Mouse (Mus musculus): ENCODE results near the gene Crtc2. TPM values are rescaled to one million over a fixed set of nuclear protein-coding genes. Genes with fewer than 3 reads are reported as not detected.
"Not testable (repeated sequence)": the region's sequence is repeated elsewhere in the genome, so short reads cannot be mapped to it uniquely, and the experiment has no call there.

Crtc2 gene
- polyA plus RNA-seq, 1 experiment from 2014 or later: 14.6 TPM

DNA sequence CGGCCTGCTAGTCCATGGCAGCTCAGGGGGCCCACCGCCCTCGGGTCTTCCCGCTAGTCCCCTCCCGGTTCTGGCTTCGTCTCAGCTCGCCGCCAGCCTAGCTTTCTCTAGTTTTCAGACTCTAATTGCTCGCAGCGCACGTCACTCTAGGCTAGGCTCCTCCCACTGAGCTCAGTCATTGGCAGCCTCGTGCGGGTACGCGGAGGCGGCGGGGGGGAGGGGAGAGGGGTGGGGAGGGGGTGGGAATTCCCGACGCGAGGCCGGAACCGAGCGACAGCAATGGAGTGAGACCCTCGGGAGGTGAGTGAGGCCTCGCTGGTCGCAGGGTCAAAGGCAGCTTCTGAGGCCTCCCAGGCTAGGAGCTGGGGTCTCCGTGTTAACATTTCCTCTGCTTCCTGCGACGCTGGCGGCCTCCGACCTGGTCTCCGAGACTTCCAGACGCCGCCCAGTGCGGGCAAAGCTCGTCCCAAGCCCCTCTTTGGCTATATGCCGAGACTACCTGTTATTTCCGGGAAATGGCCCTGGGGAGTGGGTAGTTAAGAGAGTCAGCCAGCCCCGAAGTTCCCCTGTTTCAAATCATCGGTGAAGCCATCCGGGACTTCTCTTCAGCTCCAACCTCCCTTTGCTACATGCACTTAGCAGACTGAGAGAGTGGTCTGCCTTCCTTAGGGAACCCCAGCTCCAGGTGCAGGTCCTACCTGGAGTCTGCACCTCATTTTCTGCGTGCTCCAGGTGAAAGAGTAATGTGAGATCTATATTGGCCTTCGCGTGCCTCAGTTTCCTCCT is 5.8 kb upstream of the Crtc2 start, which contains the start of gene Slc39a1:
Slc39a1 (plus strand) TSS at position 213 of the 786 bp plus-strand sequence.
- under 1% methylated on average over 42 of the region's 44 CpGs for WGBS
- Histone ChIP-seq H3K27ac (ENCODE audit: low read depth, low read length) (peak within 1 kb of the TSS; percentile 74), H3K27me3 (ENCODE audit: control insufficient read depth, insufficient read depth, low read length) (no peaks in the 10 kb centered on the region), H3K36me3 (ENCODE audit: control insufficient read depth, insufficient read depth, low read length) (no peaks in the 10 kb centered on the region; the same call in 1 of the 2 replicates), H3K4me1 (replicated peaks; ENCODE audit: control insufficient read depth, insufficient read depth, low read length) (peaks cover 9% of the 10 kb centered on the region), H3K4me3 (ENCODE audit: low read depth, low read length) (peak within 1 kb of the TSS; percentile 55), H3K4me2 (ENCODE audit: low read depth, low read length, severe bottlenecking) (peak within 1 kb of the TSS; percentile 96), H3K9ac (ENCODE audit: low read length) (peak within 1 kb of the TSS; percentile 75), H3K9me3 (ENCODE audit: control insufficient read depth, low read length) (no peaks in the 10 kb centered on the region)
- DNase-seq (ENCODE audit: low spot score) (peak; percentile 97), ATAC-seq (replicated peaks; ENCODE audit: low FRiP score) (peak; percentile 94)

DNA sequence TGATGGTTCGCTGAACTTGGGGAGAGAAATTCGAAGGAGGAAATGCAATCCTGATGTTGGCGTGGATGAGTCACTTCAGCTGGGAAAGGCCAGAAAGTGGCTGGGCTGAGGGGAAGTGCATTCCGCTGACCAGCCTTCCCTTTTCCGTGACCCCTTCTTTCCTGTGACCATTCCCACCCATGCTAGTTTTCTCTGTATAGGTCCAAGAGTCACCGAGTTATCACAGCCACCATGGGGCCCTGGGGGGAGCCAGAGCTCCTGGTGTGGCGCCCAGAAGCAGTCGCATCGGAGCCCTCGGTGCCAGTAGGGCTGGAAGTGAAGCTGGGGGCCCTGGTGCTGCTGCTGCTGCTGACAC is 5.2 kb upstream of the Crtc2 start:
- H3K4me3 ChIP-seq (ENCODE audit: low read depth, low read length): peak overlapping the region; percentile 55
- peaks cover 8% of the 10 kb centered on the region for H3K4me1 ChIP-seq (replicated peaks; ENCODE audit: control insufficient read depth, insufficient read depth, low read length)
- WGBS: 15% methylated on average over 10 of the region's 10 CpGs
- peak overlapping the region; percentile 96 for H3K4me2 ChIP-seq (ENCODE audit: low read depth, low read length, severe bottlenecking)
- no peaks in the 10 kb centered on the region for H3K27me3 ChIP-seq (ENCODE audit: control insufficient read depth, insufficient read depth, low read length)
- no peaks in the 10 kb centered on the region; the same call in 1 of the 2 replicates for H3K36me3 ChIP-seq (ENCODE audit: control insufficient read depth, insufficient read depth, low read length)
- no peak for ATAC-seq (replicated peaks; ENCODE audit: low FRiP score)
- H3K9ac ChIP-seq (ENCODE audit: low read length): peak overlapping the region; percentile 75
- no peak for DNase-seq (ENCODE audit: low spot score)
- H3K27ac ChIP-seq (ENCODE audit: low read depth, low read length): no peak overlapping the region
- no peaks in the 10 kb centered on the region for H3K9me3 ChIP-seq (ENCODE audit: control insufficient read depth, low read length)

DNA sequence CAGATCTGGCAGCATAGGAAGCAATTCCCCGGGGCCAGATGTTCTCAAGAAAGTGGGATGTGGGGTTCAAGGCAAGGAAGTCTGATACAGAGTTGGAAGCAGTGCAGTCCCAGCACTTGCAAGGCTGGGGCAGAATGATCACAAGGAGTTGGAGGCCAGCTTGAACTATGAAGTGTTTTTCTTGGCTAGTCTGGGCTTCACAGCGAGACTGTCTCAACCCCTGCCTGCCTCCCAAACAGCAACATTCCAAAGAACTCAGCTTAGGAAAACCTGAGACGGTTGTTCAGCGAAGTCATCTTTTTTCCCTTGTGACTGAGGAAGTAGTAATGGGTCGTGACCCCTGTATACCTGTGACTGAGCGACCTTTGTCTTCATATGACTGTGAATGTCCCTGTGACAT is 3.2 kb upstream of the Crtc2 start:
- H3K27ac ChIP-seq (ENCODE audit: low read depth, low read length): no peak overlapping the region
- H3K36me3 ChIP-seq (ENCODE audit: control insufficient read depth, insufficient read depth, low read length): no peaks in the 10 kb centered on the region; the same call in 1 of the 2 replicates
- peaks cover 13% of the 10 kb centered on the region for H3K4me1 ChIP-seq (replicated peaks; ENCODE audit: control insufficient read depth, insufficient read depth, low read length)
- H3K9me3 ChIP-seq (ENCODE audit: control insufficient read depth, low read length): no peaks in the 10 kb centered on the region
- H3K9ac ChIP-seq (ENCODE audit: low read length): no peak overlapping the region
- WGBS: 90% methylated on average over 6 of the region's 6 CpGs
- DNase-seq (ENCODE audit: low spot score) (no peak), ATAC-seq (replicated peaks; ENCODE audit: low FRiP score) (no peak)
- no peaks in the 10 kb centered on the region for H3K27me3 ChIP-seq (ENCODE audit: control insufficient read depth, insufficient read depth, low read length)
- no peak overlapping the region for H3K4me2 ChIP-seq (ENCODE audit: low read depth, low read length, severe bottlenecking)
- no peak overlapping the region for H3K4me3 ChIP-seq (ENCODE audit: low read depth, low read length)

DNA sequence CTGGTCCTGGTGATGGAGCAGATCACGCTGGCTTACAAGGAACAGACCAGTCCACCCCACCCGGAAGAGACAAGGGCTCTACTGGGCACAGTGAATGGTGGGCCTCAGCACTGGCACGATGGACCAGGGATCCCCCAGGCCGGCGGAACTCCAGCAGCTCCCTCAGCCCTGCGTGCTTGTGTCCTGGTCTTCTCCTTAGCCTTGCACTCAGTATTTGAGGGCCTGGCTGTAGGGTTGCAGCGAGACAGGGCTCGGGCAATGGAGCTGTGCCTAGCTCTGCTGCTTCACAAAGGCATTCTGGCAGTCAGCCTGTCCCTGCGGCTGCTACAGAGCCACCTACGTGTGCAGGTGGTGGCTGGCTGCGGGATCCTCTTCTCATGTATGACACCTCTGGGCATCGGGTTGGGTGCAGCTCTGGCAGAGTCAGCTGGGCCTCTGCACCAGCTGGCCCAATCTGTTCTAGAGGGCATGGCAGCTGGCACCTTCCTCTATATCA is 2.2 kb upstream of the Crtc2 start:
- H3K4me1 ChIP-seq (replicated peaks; ENCODE audit: control insufficient read depth, insufficient read depth, low read length): peaks cover 13% of the 10 kb centered on the region
- H3K4me3 ChIP-seq (ENCODE audit: low read depth, low read length); DNase-seq (ENCODE audit: low spot score); H3K27me3 ChIP-seq (ENCODE audit: control insufficient read depth, insufficient read depth, low read length); H3K4me2 ChIP-seq (ENCODE audit: low read depth, low read length, severe bottlenecking); H3K9me3 ChIP-seq (ENCODE audit: control insufficient read depth, low read length); ATAC-seq (replicated peaks; ENCODE audit: low FRiP score); H3K36me3 ChIP-seq (ENCODE audit: control insufficient read depth, insufficient read depth, low read length); H3K9ac ChIP-seq (ENCODE audit: low read length); H3K27ac ChIP-seq (ENCODE audit: low read depth, low read length): not testable (repeated sequence)
- 93% methylated on average over 8 of the region's 12 CpGs for WGBS

DNA sequence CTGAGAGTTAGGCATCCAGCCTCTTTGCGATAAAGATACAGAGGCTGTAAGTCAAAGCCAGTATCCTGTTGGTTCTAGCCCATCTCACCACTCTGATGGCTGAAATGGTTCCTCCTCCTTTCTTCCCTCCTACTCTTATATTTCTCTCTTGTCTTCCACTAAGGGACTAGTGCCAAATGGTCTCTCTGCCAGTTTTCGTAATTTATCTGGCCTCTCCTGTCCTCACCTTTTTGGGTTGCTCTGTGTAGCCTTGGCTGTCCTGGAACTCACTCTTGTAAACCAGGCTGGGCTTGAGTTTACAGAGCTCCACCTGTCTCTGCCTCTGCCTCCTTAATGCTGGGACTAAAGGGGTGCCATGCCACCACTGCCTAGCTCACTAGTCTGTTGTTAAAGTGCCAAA is 1.3 kb upstream of the Crtc2 start:
- not testable (repeated sequence) for H3K9me3 ChIP-seq (ENCODE audit: control insufficient read depth, low read length); ATAC-seq (replicated peaks; ENCODE audit: low FRiP score); H3K4me2 ChIP-seq (ENCODE audit: low read depth, low read length, severe bottlenecking); H3K36me3 ChIP-seq (ENCODE audit: control insufficient read depth, insufficient read depth, low read length); H3K9ac ChIP-seq (ENCODE audit: low read length); H3K4me3 ChIP-seq (ENCODE audit: low read depth, low read length); H3K27me3 ChIP-seq (ENCODE audit: control insufficient read depth, insufficient read depth, low read length); DNase-seq (ENCODE audit: low spot score); H3K27ac ChIP-seq (ENCODE audit: low read depth, low read length)
- 98% methylated on average over 2 of the region's 2 CpGs for WGBS
- H3K4me1 ChIP-seq (replicated peaks; ENCODE audit: control insufficient read depth, insufficient read depth, low read length): peaks cover 10% of the 10 kb centered on the region

- ATAC-seq (replicated peaks; ENCODE audit: low FRiP score): peak; percentile 3; the same call in 1 of the 2 replicates
- DNase-seq (ENCODE audit: low spot score); H3K4me2 ChIP-seq (ENCODE audit: low read depth, low read length, severe bottlenecking); H3K36me3 ChIP-seq (ENCODE audit: control insufficient read depth, insufficient read depth, low read length); H3K9me3 ChIP-seq (ENCODE audit: control insufficient read depth, low read length); H3K27me3 ChIP-seq (ENCODE audit: control insufficient read depth, insufficient read depth, low read length); H3K4me3 ChIP-seq (ENCODE audit: low read depth, low read length); H3K27ac ChIP-seq (ENCODE audit: low read depth, low read length); H3K9ac ChIP-seq (ENCODE audit: low read length): not testable (repeated sequence)
- 86% methylated on average over 1 of the region's 1 CpGs for WGBS
- H3K4me1 ChIP-seq (replicated peaks; ENCODE audit: control insufficient read depth, insufficient read depth, low read length): peaks cover 10% of the 10 kb centered on the region
Observed at GRCm38 (mm10) chr3:90253174-90253573, 789 bp upstream of the Crtc2 start.

GRCm38 (mm10) chr3:90254419-90255193 is 643 bp downstream of the Crtc2 start:
- ATAC-seq (replicated peaks; ENCODE audit: low FRiP score) (peak; percentile 74), DNase-seq (ENCODE audit: low spot score) (no peak)
- Histone ChIP-seq H3K9ac (ENCODE audit: low read length) (peak overlapping the region; percentile 84), H3K27ac (ENCODE audit: low read depth, low read length) (peak overlapping the region; percentile 78), H3K27me3 (ENCODE audit: control insufficient read depth, insufficient read depth, low read length) (no peaks in the 10 kb centered on the region), H3K9me3 (ENCODE audit: control insufficient read depth, low read length) (no peaks in the 10 kb centered on the region), H3K36me3 (ENCODE audit: control insufficient read depth, insufficient read depth, low read length) (peaks cover 4% of the 10 kb centered on the region; the same call in 1 of the 2 replicates), H3K4me2 (ENCODE audit: low read depth, low read length, severe bottlenecking) (peak overlapping the region; percentile 84), H3K4me1 (replicated peaks; ENCODE audit: control insufficient read depth, insufficient read depth, low read length) (peaks cover 5% of the 10 kb centered on the region), H3K4me3 (ENCODE audit: low read depth, low read length) (peak overlapping the region; percentile 86)
- WGBS: under 1% methylated on average over 41 of the region's 41 CpGs

GRCm38 (mm10) chr3:90255194-90255565 is 1.2 kb downstream of the Crtc2 start:
- WGBS: 24% methylated on average over 2 of the region's 2 CpGs
- Histone ChIP-seq H3K27ac (ENCODE audit: low read depth, low read length) (no peak overlapping the region), H3K9ac (ENCODE audit: low read length) (peak overlapping the region; percentile 84), H3K4me3 (ENCODE audit: low read depth, low read length) (peak overlapping the region; percentile 86), H3K36me3 (ENCODE audit: control insufficient read depth, insufficient read depth, low read length) (peaks cover 7% of the 10 kb centered on the region; the same call in 1 of the 2 replicates), H3K27me3 (ENCODE audit: control insufficient read depth, insufficient read depth, low read length) (no peaks in the 10 kb centered on the region), H3K4me1 (replicated peaks; ENCODE audit: control insufficient read depth, insufficient read depth, low read length) (peaks cover 5% of the 10 kb centered on the region), H3K9me3 (ENCODE audit: control insufficient read depth, low read length) (no peaks in the 10 kb centered on the region), H3K4me2 (ENCODE audit: low read depth, low read length, severe bottlenecking) (peak overlapping the region; percentile 84)
- DNase-seq (ENCODE audit: low spot score): no peak
- no peak for ATAC-seq (replicated peaks; ENCODE audit: low FRiP score)

Data from forebrain, embryonic 11.5 days (tissue).